Mouse (Mus musculus) neural tube, embryonic 13.5 days (tissue): Measurements from ENCODE around the gene Dglucy. TPM values are rescaled to one million over a fixed set of nuclear protein-coding genes. Genes with fewer than 3 reads are reported as not detected.

ENCODE experiments used
- ATAC-seq: fragments of 200-750 bp; cut with Nextera tagmentation; 2 replicates; pipeline ENCODE4 v1.8.0; 2017; ENCODE audit warnings: low read depth, mild to moderate bottlenecking, moderate TSS enrichment, moderate library complexity
- H3K27ac ChIP-seq: fragments of 300-500 bp; sonication (generic); replicated peaks from 2 replicates; pipeline ENCODE4 v1.5.1; 2015; ENCODE audit warnings: moderate library complexity, mild to moderate bottlenecking, inconsistent platforms
- H3K27me3 ChIP-seq: fragments of 300-500 bp; sonication (generic); 2 replicates; pipeline ENCODE4 v1.6.1; 2015; ENCODE audit warnings: mild to moderate bottlenecking, inconsistent platforms
- H3K36me3 ChIP-seq: fragments of 300-500 bp; sonication (generic); 2 replicates; pipeline ENCODE4 v1.6.1; 2015; ENCODE audit warnings: mild to moderate bottlenecking, inconsistent platforms
- H3K4me1 ChIP-seq: fragments of 300-500 bp; sonication (generic); replicated peaks from 2 replicates; pipeline ENCODE4 v1.6.1; 2015; ENCODE audit warnings: inconsistent platforms
- H3K4me2 ChIP-seq: fragments of 300-500 bp; sonication (generic); 2 replicates; pipeline ENCODE4 v1.6.1; 2015; ENCODE audit warnings: inconsistent platforms, mild to moderate bottlenecking, moderate library complexity
- H3K4me3 ChIP-seq: fragments of 300-500 bp; sonication (generic); 2 replicates; pipeline ENCODE4 v1.5.1; 2015; ENCODE audit warnings: mild to moderate bottlenecking, inconsistent platforms
- H3K9ac ChIP-seq: fragments of 300-500 bp; sonication (generic); 2 replicates; pipeline ENCODE4 v1.6.1; 2015; ENCODE audit warnings: moderate library complexity, mild to moderate bottlenecking, inconsistent platforms
- H3K9me3 ChIP-seq: fragments of 300-500 bp; sonication (generic); 2 replicates; pipeline ENCODE4 v1.6.1; 2016; ENCODE audit warnings: inconsistent platforms
- WGBS: fragments of 180-500 bp; shearing (Covaris S2); methylation state at CpG from one replicate; pipeline ENCODE4 v1.1.7; 2015; 5-methylcytosine and 5-hydroxymethylcytosine counted together
- polyA plus RNA-seq: library from polyadenylated mRNA; unstranded; fragments of >200 nt; fragmentation: Nextera tagmentation; extraction: Ambion mirVana; gene quantifications from 2 replicates; pipeline ENCODE4 v1.2.1, GENCODE M21; 2015

Dglucy gene
- polyA plus RNA-seq, 1 experiment from 2014 or later: 2.0 TPM

DNA sequence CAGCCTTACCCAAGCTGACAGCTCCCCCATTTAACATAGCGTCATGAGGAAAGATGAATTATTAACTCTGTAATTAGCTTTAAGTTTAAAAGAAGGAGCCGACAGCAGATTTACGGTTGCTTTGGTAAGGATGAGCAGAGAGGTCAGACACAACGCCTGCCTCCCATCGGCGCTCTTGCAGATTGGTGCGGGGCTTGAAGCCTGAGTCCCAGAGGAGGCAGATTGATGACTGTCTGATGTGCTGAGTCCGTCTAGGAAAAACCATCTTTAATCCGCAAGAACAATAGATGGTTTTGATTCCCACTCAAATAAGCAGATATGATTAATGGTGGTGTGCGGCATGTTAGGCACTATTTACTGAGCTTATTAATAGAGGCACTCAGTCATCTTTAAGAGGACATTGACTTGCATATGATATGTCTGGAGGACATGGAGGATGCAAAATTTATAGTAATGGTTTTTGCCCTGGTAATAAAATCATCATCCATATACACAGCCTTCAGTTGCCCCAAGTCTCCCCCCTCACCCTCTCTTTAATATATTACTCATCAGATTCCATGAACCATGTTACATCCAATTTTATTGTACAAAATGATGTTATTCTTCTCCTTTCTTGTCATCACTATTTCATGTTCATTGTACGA is 68.7 kb downstream of the Dglucy start:
- Histone ChIP-seq H3K36me3 (no peaks in the 10 kb centered on the region), H3K4me3 (no peak overlapping the region), H3K9ac (no peak overlapping the region), H3K9me3 (no peaks in the 10 kb centered on the region), H3K27me3 (no peaks in the 10 kb centered on the region), H3K27ac (no peak overlapping the region), H3K4me1 (peaks cover 18% of the 10 kb centered on the region), H3K4me2 (no peak overlapping the region)
- peak; percentile 64 for ATAC-seq
- WGBS: 27% methylated on average over 11 of the region's 11 CpGs

DNA sequence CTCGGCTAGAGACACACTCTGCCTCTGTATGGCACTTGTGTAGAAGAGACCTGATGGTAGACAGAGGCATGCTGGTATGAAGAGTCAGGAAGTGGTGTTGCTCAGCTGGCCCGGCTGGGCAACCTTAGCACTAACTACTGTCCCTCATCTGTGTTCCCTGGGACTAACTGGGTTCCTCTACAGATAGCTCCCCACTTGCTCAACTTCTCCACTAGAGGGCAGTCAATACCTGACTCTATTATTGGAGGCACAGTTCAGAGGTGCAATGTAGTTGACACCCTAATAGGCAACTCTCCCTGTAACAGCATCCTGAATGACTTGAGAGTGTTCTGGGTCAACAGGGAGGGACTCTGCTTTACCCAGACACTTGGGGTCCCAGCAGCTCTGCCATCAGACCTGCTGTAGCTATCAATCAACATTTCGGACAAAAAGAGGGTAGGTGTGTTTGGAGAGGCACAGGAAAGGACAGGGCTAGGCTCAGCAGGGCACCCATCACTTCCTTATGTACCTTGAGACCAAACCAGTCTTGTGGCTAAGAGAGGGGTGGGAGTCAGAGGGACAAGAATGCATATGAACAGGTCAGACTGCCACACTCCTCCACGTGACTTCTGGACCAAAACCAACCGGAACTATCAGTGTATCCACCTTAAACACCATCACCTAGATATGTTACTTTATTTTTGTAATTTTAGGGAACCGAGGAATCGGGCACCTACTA is 70.7 kb downstream of the Dglucy start:
- no peak overlapping the region for H3K27ac ChIP-seq
- H3K9me3 ChIP-seq: no peaks in the 10 kb centered on the region
- H3K9ac ChIP-seq: no peak overlapping the region
- H3K4me2 ChIP-seq: no peak overlapping the region
- H3K36me3 ChIP-seq: no peaks in the 10 kb centered on the region
- WGBS: 80% methylated on average over 7 of the region's 7 CpGs
- no peaks in the 10 kb centered on the region for H3K27me3 ChIP-seq
- no peak overlapping the region for H3K4me3 ChIP-seq
- ATAC-seq: peak; percentile 77
- H3K4me1 ChIP-seq: peaks cover 18% of the 10 kb centered on the region

GRCm38 (mm10) chr12:100852370-100852769 is 73.5 kb downstream of the Dglucy start:
- no peak overlapping the region for H3K4me3 ChIP-seq
- H3K9ac ChIP-seq: no peak overlapping the region
- H3K27me3 ChIP-seq: no peaks in the 10 kb centered on the region
- no peak for ATAC-seq
- 87% methylated on average over 3 of the region's 3 CpGs for WGBS
- H3K4me2 ChIP-seq: no peak overlapping the region
- no peak overlapping the region for H3K27ac ChIP-seq
- H3K9me3 ChIP-seq: no peaks in the 10 kb centered on the region
- H3K36me3 ChIP-seq: no peaks in the 10 kb centered on the region
- peaks cover 3% of the 10 kb centered on the region; the same call in 1 of the 2 replicates for H3K4me1 ChIP-seq

GRCm38 (mm10) chr12:100856337-100856736 is 77.5 kb downstream of the Dglucy start:
- 88% methylated on average over 2 of the region's 2 CpGs for WGBS
- Histone ChIP-seq H3K4me3 (no peak overlapping the region), H3K36me3 (no peaks in the 10 kb centered on the region), H3K9ac (no peak overlapping the region), H3K27me3 (no peaks in the 10 kb centered on the region), H3K4me1 (no peaks in the 10 kb centered on the region), H3K4me2 (no peak overlapping the region), H3K9me3 (no peaks in the 10 kb centered on the region), H3K27ac (no peak overlapping the region)
- ATAC-seq: no peak

GRCm38 (mm10) chr12:100857791-100858190 is 78.9 kb downstream of the Dglucy start:
- no peaks in the 10 kb centered on the region for H3K9me3 ChIP-seq
- H3K4me1 ChIP-seq: no peaks in the 10 kb centered on the region
- no peak for ATAC-seq
- H3K27ac ChIP-seq: no peak overlapping the region
- 78% methylated on average over 7 of the region's 7 CpGs for WGBS
- H3K4me3 ChIP-seq: no peak overlapping the region
- no peak overlapping the region for H3K9ac ChIP-seq
- no peak overlapping the region for H3K4me2 ChIP-seq
- no peaks in the 10 kb centered on the region for H3K27me3 ChIP-seq
- H3K36me3 ChIP-seq: no peaks in the 10 kb centered on the region

- no peak overlapping the region for H3K4me2 ChIP-seq
- WGBS: 84% methylated on average over 3 of the region's 3 CpGs
- H3K36me3 ChIP-seq: no peaks in the 10 kb centered on the region
- no peak overlapping the region for H3K9ac ChIP-seq
- no peak overlapping the region for H3K27ac ChIP-seq
- no peak overlapping the region for H3K4me3 ChIP-seq
- H3K4me1 ChIP-seq: peaks cover 12% of the 10 kb centered on the region; the same call in 1 of the 2 replicates
- no peak for ATAC-seq
- no peaks in the 10 kb centered on the region for H3K27me3 ChIP-seq
- no peaks in the 10 kb centered on the region for H3K9me3 ChIP-seq
Measured at GRCm38 (mm10) chr12:100862272-100862671, 83.4 kb downstream of the Dglucy start.

DNA sequence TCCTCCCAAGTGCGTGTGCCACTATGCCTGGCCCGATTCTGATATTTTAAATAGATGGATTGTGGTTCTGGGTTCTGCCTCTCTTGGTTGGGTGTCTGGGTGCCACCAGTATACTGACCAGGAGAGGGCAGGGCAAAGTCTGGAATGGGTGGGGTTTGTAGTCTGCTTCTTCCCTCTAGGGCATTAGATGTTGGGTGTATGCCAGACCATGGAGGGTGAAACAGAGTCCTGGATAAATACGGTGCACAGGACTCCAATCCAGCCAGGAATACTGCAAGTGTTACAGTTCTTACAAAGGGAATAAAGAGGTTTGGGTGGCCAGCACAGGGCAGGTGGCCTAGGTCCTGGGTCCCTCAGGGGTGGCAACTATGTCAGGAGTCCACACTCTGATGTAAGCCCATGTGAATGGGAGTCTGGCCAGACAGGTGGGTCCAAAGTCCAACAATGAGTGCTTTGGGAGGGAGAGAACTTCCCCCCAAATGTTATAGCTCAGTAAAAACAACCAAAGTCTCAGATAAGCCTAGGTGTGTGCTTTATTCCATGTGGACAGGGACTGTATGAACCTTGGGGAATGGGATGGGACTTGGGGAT is 84.1 kb downstream of the Dglucy start:
- Histone ChIP-seq H3K36me3 (no peaks in the 10 kb centered on the region), H3K4me1 (peaks cover 12% of the 10 kb centered on the region; the same call in 1 of the 2 replicates), H3K27ac (no peak overlapping the region), H3K9ac (no peak overlapping the region), H3K4me3 (no peak overlapping the region), H3K27me3 (no peaks in the 10 kb centered on the region), H3K4me2 (no peak overlapping the region), H3K9me3 (no peaks in the 10 kb centered on the region)
- 92% methylated on average over 3 of the region's 3 CpGs for WGBS
- ATAC-seq: no peak

DNA sequence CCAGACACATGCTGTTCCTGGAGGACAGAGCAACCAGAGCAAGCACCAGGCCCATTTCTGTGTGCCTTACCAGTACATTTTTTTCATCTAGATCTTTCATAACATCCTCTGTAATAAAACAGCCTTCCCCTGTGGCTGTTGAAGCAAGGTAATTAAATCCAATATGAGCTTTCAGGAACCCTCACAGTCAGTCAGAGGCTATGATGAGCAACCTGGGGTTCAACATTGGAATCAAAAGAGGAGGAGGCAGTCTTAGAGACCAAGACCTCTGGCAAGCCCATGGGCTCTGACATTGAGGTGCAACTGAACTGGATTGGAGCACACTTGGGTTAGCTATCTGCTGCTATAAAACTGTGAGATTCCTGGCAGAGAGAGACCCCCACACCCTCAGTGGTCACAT is 86.2 kb downstream of the Dglucy start:
- 0 out of 2 replicates have a peak overlapping the region, but pooled peaks have one; percentile 20 for H3K27ac ChIP-seq
- peaks cover 12% of the 10 kb centered on the region; the same call in 1 of the 2 replicates for H3K4me1 ChIP-seq
- H3K9me3 ChIP-seq: 0 out of 2 replicates have a peak, but pooled peaks cover 4% of the 10 kb centered on the region
- H3K27me3 ChIP-seq: no peaks in the 10 kb centered on the region
- no peak overlapping the region for H3K9ac ChIP-seq
- no peak overlapping the region for H3K4me3 ChIP-seq
- no peaks in the 10 kb centered on the region for H3K36me3 ChIP-seq
- ATAC-seq: peak; percentile 59; the same call in 1 of the 2 replicates
- H3K4me2 ChIP-seq: no peak overlapping the region

- 65% methylated on average over 11 of the region's 11 CpGs for WGBS
- H3K4me2 ChIP-seq: no peak overlapping the region
- H3K4me3 ChIP-seq: no peak overlapping the region
- H3K27ac ChIP-seq: 0 out of 2 replicates have a peak overlapping the region, but pooled peaks have one; percentile 20
- no peaks in the 10 kb centered on the region for H3K27me3 ChIP-seq
- peak; percentile 37; the same call in 1 of the 2 replicates for ATAC-seq
- H3K9me3 ChIP-seq: 0 out of 2 replicates have a peak, but pooled peaks cover 4% of the 10 kb centered on the region
- no peak overlapping the region for H3K9ac ChIP-seq
- no peaks in the 10 kb centered on the region for H3K36me3 ChIP-seq
- H3K4me1 ChIP-seq: peaks cover 12% of the 10 kb centered on the region; the same call in 1 of the 2 replicates
Measured at GRCm38 (mm10) chr12:100865509-100866078, 86.7 kb downstream of the Dglucy start.

DNA sequence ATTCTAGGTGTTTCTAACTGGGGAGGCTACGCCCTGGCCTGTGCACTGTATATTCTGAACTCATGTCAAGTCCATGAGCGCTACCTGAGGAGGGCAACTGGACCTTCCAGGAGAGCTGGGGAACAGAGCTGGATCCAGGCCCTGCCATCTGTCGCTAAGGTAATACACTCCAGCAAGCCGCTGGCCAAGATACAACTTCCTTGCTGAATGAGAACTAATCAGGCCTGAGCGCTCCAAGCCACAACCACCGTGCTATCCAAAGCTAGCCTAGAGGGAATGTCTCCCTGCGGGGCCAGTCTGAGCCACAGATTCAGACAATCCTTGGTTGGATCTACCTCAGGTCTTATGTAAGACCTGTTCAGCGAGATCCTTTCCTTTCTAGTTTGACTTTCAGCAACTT is 88.2 kb downstream of the Dglucy start:
- Histone ChIP-seq H3K36me3 (no peaks in the 10 kb centered on the region), H3K27me3 (no peaks in the 10 kb centered on the region), H3K4me2 (no peak overlapping the region), H3K4me3 (no peak overlapping the region), H3K4me1 (peaks cover 12% of the 10 kb centered on the region; the same call in 1 of the 2 replicates), H3K9me3 (0 out of 2 replicates have a peak, but pooled peaks cover 4% of the 10 kb centered on the region), H3K9ac (no peak overlapping the region), H3K27ac (no peak overlapping the region)
- 90% methylated on average over 8 of the region's 8 CpGs for WGBS
- ATAC-seq: no peak

DNA sequence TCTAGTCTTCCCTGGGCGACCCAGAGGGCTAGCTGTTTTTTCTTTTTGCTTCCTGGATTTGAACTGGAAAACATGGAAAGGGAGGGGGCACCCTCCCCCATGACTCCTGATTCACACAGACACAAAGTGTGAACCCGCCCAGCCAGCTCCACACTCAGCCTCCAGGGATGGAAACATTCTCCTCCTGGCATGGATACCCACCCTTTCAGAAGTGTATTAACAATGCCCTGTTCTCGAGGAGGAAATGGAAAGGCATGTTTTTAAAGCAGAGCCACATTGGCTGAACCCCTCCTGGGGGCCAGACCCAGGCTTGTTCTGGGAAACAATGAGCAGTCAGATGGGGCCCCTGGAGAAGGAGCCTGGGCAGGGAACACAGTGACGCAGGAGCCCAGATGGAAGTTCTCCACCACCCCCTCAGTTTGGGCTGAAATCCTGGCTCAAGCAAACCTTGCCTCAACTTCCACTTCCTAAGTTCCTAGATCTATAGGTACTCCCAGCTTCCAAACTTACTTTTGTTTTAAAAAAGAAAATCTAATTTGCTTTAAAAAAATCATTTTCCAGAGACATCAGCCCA is 89.3 kb downstream of the Dglucy start:
- 0 out of 2 replicates have a peak, but pooled peaks cover 4% of the 10 kb centered on the region for H3K9me3 ChIP-seq
- H3K9ac ChIP-seq: no peak overlapping the region
- no peak overlapping the region for H3K27ac ChIP-seq
- no peaks in the 10 kb centered on the region for H3K36me3 ChIP-seq
- no peak for ATAC-seq
- 55% methylated on average over 4 of the region's 4 CpGs for WGBS
- no peak overlapping the region for H3K4me2 ChIP-seq
- H3K4me3 ChIP-seq: no peak overlapping the region
- H3K4me1 ChIP-seq: peaks cover 12% of the 10 kb centered on the region; the same call in 1 of the 2 replicates
- no peaks in the 10 kb centered on the region for H3K27me3 ChIP-seq
